Mouse (Mus musculus): ENCODE results near the gene Vmn1r208.
"Not testable (repeated sequence)": the region's sequence is repeated elsewhere in the genome, so short reads cannot be mapped to it uniquely, and the experiment has no call there.

The Vmn1r208 gene

GRCm38 (mm10) chr13:22777300-22777699 is at the start of gene Vmn1r208:
Vmn1r208 (minus strand) TSS chr13:22777400.
- DNase-seq (ENCODE audit: low spot score) = not testable (repeated sequence)

DNA sequence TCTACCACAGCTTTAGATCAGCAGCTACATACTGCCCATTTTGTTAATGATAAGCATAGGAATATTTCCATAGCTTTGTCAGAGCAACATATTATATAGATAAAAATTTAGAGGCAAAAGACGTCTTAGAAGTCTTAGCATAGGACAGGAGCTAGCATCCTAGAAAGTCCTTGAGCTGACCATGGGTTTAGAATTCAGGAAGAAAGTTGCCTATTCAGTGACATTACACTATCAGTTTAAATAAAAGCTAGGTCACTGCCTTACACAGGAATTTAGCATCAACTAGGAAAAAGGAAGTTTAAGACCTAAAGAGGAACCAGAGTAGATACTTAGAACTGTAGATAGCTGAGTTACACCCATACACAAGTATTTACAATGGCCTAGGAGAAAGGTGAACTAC is 44.4 kb upstream of the Vmn1r208 start:
- DNase-seq (ENCODE audit: low spot score) = not testable (repeated sequence)

- DNase-seq (ENCODE audit: low spot score) = not testable (repeated sequence)
These were observed 32.4 kb upstream of the Vmn1r208 start, which contains the start of gene Vmn1r209 for GRCm38 (mm10) chr13:22809582-22809981. Vmn1r209 (minus strand) TSS chr13:22809682.

GRCm38 (mm10) chr13:22788096-22788495 is 10.9 kb upstream of the Vmn1r208 start:
- DNase-seq (ENCODE audit: low spot score) = not testable (repeated sequence)

- not testable (repeated sequence) for DNase-seq (ENCODE audit: low spot score)
These were observed 7.0 kb upstream of the Vmn1r208 start for GRCm38 (mm10) chr13:22784159-22784558.

DNA sequence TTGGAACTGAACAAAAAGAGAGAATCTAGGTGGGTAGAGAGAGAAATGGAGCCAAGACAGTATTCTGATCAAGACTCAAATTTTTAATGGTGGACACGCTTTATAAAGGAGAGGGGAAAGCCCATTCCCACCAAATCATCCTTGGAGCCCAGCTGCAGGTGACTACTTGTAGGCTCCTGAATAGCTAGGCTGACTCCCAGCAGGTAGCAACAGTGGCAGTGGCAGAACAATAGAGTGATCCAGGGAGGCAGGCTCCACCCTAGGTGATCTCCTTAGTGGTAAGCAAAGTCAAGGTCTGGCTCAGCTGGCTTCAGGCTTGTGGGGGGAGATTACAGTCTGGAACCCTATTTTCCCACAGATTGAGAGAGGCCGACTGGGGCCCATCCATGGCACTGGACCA is 5.6 kb downstream of the Vmn1r208 start:
- DNase-seq (ENCODE audit: low spot score) = not testable (repeated sequence)

DNA sequence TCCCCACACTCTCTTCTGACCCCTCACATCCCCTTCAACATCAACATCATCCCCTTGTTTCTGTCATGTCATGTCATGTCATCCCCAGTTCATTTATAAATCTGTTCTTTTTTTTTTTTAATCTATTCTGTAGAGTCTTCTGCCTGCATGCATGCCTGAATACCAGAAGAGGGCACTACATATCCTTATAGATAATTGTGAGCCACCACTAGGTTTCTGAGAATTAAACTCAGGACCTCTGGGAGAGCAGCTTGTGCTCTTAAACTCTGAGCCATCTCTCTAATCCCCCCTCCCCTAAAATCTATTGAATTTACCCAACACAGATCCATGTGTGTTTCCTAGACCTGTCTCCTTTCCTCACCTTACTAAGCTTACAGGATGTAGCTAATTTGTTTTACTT is 29.7 kb downstream of the Vmn1r208 start:
- DNase-seq (ENCODE audit: low spot score) = no peak

DNA sequence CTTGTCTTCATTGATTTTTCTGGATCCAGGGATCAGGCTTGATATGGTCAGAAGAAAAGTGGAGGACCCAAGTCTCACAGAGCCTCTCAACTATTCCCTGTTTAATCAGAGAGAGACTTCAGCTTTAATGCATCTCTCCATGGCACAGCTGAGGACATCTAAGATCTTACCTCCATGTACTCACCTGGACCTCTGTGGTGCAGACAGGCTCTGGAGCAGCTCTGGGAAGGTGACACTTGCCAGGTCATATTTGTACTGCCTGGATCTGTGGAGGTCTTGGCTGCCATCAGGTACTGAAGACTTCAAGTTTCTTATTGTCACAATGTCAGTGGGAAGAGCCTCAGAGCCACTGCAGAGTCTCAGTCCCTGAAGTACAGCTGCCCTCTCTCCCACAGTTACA is 47.7 kb downstream of the Vmn1r208 start, which contains the start of gene Vmn1r207-ps:
Gene Vmn1r207-ps, minus strand, starts transcription at position 101 of the 400 bp plus-strand sequence.
- not testable (repeated sequence) for DNase-seq (ENCODE audit: low spot score)
